Mouse (Mus musculus): ENCODE results near the gene Apoe. TPM values are rescaled to one million over a fixed set of nuclear protein-coding genes. Genes with fewer than 3 reads are reported as not detected.
A peak's percentile ranks its signal among the peaks of the same experiment; 100 is the strongest.
"Not testable (repeated sequence)": the region's sequence is repeated elsewhere in the genome, so short reads cannot be mapped to it uniquely, and the experiment has no call there.

The Apoe gene
- total RNA-seq, 2 experiments from 2014 or later, result 53.0 to 224 TPM

DNA sequence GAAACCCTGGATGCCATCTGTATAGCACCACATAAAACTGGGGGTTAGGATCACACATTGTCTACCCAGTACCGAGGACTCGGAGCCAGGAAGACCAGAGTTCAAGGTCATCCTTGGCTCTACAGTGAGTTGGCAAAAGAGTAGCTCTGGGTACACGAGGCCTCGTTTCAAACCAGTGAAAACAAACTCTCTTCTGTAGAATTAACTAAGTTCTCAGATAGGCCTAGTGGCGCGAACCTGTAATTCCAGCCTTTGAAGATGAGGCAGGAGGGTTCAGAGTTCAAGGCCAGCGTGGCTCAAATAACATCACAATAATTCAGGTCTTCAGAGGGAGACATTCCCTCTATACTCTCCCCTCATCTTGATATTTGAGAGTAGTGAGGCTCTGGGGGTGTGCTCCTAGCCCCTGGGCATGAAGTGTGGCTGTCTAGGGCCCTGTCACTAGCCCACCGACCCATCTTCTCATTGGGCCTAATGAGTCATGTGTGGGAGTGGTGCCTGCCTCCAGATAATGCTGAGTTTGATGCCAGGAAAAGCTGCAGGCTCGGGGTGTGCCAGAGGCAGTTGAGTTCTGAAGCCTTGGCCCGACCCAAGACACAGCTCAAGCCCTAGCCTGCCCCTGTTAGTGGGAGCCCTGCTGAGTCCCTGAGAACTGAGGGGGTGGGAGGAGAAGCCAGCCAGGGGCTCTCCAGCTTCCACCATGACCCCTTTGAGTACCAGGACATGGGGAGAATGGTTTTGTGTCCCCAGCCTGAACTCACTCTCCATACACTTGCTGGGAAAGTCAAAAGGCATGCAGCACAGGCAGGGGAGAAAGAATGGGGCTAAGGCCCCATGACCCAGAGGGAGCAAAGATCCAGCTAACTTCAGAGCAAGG lies 4.4 kb downstream of the Apoe start:
- ATAC-seq (replicated peaks; ENCODE audit: low FRiP score, poor library complexity, severe bottlenecking), result no peak

DNA sequence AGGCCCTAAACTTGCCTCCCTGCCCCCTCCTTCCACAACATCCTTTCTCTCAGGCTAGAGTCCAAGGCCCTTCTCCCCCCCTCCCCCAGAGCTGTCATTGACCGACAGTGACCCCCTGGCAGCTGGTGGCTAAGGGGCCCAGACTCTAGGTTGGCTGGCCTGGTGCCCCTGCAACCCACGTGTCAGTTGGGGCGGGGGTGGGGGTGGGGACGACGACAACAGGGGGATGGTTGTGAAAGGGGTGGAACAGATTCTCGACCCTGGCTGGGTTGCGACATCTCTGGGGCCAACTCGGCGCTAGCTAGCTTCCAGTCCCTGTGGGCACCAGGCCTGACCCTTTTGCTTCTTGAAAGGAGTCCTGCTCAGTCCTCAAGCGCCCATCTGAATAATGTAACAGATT lies 5.6 kb downstream of the Apoe start:
- ATAC-seq (replicated peaks; ENCODE audit: low FRiP score, poor library complexity, severe bottlenecking), result no peak

DNA sequence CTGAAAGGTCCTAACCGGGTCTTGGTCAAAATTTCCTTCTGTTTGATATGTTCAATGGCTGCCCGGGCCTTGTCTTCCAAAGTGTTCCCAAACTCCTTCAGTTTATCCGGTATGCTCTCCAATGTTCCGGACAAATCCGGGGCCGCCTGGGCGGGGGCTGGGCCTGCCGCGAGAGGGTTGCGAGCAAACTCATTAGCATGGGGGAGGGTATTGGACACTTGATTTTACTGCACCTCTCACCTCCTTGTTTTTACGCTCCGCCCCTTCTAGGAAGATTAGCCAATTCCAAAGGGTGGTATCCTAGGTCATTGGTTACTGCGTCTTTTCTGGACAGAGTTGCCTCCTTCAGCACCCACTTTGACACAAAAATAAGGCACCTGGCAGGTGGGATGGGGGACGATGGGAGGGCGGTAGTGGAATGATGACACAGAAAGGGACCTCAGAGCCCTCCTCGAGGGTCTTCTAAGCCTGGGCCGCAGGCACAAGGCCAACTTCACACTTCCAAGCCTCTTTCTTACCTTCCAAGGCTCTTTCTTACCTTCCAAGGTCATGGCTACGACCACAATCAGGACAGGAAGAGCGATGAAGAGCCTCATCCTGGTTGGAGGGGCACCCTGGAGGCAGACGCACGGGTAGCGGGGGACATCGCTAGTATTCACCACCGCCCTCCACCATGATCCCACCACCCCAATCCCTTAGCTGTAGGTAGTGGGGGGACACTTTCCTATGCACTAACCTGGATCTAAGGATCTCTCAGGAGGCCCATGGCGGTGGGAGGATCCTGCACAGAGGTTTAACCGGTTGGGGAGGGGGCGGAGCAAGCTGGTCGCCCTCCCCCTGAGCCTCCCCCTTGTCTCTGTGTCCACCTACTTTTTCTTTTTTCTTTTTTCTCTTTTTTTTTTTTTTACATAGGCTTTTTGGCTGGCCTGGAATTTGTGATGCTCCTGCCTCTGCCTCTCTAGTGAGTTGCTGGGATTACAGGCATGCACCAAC lies 6.8 kb downstream of the Apoe start, which contains the start of gene Apoc1:
Apoc1 (minus strand) TSS at position 788 of the 993 bp plus-strand sequence.
- ATAC-seq (replicated peaks; ENCODE audit: low FRiP score, poor library complexity, severe bottlenecking), result no peak

DNA sequence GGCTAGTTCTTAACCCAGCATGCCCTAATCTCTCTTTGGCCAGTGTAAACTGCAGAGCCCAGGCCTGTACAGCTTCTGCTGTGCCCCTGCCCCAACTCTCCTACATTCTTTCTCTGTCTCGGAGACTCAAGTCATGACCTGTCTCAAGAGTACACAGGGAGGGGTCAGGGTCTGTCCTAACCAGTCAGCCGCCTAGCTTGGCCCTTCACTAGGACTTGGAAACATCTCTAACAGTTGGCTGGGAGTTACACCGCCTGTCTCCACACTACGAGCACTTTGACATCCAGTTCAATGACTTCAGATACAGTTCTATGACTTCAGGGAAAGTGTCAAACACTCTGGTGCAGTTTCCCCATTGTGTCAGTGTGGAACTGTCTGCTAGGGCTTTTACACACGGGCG lies 7.6 kb downstream of the Apoe start:
- ATAC-seq (replicated peaks; ENCODE audit: low FRiP score, poor library complexity, severe bottlenecking), result no peak

DNA sequence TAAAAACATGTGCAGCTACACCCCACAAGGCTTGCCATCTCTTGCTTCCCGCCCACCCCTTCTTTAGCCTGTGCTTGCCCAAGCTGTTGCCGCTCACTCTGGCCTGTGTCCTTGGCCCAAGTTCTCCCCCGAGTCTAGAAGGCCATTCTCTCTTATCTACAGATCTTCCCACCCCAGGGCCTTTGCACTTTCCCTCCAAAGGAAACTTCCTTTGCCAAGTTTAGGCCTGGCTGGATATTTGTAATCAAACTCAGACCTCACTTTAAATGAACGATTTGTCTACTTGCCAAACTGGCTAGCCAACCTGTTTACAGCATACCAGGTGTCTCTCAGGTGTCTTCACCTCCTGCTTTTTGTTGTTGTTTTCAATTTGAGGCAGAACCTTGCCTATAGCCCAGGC lies 8.1 kb downstream of the Apoe start:
- no peak for ATAC-seq (replicated peaks; ENCODE audit: low FRiP score, poor library complexity, severe bottlenecking)

DNA sequence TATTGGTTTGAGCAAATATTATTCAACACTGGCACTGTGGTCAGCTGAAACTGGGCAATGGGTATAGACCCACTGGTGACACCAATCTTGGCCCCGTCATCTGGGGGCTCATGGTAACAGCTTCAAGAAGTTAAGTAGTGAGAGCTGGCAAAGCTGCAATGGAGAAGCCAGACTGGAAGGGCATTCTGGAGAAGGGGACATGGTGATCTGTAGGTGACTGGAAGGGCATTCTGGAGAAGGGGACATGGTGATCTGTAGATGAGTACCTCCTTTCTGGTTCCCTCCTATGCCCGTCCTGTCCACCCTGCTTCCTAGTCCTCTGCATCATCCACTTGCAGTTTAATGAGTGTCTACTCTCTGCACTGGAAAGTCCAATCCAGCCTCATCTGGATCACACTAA lies 10.4 kb downstream of the Apoe start:
- ATAC-seq (replicated peaks; ENCODE audit: low FRiP score, poor library complexity, severe bottlenecking), result no peak

DNA sequence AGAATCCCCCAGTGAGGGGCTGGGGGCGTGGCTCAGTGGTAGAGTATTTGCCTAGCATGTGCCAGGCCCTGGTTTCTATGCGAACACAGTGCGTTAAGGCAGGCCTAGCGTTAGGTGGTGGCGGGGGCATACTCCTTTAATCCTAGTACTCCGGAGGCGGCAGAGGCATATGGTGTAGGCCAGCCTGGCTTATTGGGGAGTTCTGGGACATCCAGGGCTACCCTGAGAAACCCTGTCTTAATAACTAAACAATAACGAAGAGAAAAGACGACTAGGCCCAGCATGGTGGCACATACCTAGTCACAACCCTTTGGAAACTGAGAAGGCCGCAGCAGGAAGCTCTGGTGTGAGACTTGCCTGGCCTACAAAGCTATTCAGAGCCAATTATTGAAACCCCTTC lies 10.9 kb downstream of the Apoe start:
- no peak for ATAC-seq (replicated peaks; ENCODE audit: low FRiP score, poor library complexity, severe bottlenecking)

DNA sequence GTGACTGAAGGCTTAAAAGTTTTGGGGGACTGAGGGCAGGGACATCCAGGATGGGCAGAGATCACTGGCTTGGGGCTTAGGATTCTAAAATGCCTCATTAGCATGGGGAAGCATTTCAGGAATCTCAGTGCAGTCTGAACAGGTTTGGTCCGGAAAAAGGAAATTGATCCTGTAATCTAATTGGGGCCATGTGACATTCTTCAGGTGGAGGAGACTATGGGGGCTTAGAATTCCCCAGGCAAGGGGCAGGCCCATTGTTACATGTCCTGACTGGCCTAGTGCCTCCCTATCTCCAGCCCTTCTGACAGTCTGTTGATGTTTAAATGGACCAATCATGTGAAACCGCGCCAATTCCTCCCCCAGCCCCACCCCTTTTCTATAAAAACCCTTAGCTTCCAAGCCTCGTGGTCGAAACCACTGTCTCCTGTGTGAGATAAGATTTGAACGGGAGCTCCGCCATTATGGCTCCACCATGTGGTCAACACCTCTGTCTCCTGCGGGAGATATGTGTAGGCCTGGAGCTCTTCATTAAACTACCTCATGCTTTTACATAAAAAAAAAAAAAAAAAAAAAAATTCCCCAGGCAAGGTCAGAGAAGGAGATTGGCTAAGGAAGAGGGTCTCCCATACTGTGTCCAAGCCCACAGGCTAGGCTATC lies 11.9 kb downstream of the Apoe start:
- ATAC-seq (replicated peaks; ENCODE audit: low FRiP score, poor library complexity, severe bottlenecking), result not testable (repeated sequence)

DNA sequence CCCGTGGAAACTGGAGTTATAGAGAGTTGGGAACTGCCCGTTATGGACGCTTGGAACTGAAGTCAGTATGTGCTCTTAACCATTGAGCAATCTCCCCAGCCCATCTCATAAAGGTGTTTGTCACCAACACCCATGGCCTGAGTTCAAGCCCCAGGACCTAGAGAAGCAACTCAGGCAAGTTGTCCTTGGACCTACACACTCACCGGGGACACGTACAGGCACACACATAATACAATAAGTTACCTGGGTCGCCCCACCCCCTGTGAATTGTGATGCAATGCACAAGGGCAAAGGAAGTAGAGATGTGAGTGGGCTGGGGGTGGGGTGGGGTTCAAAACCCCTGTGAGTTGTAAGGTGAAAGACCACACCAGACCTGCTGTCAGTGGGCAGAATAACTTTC lies 12.5 kb downstream of the Apoe start:
- no peak for ATAC-seq (replicated peaks; ENCODE audit: low FRiP score, poor library complexity, severe bottlenecking)

DNA sequence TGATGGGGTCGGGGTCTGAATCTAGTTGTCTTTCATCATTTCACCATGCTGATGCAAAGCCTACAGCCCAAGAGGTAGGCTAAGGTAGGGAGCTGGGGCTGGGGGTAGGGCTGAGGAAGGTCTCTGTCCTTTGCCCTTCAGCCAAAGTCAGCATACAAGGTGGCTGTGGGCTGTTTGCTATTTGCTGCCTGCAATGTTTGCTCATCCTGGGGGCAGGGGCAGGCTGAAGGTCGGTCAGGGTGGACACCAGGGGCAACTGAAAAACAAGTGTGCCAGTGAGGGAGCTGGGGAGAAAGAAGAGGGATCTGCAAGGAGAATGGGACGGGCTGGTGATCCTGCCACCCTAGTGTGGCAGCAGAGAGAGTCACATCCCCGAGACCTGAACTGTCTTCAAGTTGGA lies 13.6 kb downstream of the Apoe start:
- no peak for ATAC-seq (replicated peaks; ENCODE audit: low FRiP score, poor library complexity, severe bottlenecking)

DNA sequence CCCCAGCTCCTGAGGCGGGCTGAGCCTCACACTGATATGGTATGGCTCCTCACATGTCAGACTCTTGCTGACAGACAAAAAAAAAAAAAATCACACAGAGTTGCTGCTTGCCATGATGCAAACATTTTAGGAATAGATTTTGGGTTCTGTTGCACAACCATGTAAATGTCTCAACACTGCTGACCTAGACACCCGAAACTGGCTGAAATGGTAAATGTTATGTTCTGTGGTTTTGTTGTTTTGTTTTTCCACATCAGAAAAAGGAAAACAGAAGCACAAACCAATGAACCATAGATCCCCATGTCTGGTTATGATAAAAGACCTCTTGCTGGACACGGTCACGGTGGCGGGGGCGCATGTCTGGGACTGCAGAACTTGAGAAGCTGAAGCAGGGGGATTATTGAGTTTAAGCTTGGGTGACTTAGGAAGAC lies 15.2 kb downstream of the Apoe start:
- no peak for ATAC-seq (replicated peaks; ENCODE audit: low FRiP score, poor library complexity, severe bottlenecking)

DNA sequence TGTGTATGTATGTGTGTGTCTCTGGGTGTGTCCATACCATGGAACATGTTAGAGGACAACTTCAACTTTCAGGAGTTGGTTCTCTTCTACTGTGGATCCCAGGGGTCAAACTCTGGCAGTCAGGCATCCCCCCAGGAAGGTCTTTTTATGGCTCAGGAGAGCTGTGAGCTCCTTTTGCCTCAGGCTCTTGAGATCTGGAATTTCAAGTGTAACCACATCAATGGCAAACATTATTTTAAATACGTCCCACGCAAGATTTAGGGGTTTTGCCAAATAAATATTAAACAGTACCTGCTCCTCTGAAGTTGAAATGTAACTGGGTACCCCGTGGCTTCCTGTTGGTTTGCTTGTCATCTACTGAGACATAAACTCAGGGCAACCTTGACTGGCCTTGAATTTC lies 16.0 kb downstream of the Apoe start:
- no peak for ATAC-seq (replicated peaks; ENCODE audit: low FRiP score, poor library complexity, severe bottlenecking)

DNA sequence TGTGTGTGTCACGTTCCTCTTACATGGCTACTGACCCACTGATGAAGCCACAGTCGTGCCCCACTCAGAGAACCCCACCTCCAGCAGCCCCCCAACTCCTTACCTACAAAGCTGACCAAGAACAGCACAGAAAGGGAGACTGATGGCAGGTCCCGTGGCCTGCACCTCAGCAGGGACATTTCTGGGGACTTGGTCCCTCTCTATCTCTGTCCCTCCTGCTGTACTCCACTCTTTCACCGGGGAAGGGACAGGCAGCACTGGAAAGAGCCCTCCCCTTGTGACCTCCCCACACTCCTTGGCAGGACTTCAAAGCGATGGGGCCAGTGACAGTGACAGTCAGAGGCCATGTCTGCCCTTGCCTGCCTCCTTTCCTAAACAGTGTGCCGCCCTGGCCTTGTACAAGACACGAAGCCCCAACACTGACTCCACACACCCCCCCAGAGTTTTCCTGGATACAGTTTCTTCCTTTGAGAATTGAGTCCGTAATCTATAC lies 17.7 kb downstream of the Apoe start, which contains the start of the genes Gm44805 and Apoc4:
Gm44805 (minus strand) TSS at position 222 of the 493 bp plus-strand sequence.
Apoc4 (minus strand) TSS at position 278 of the 493 bp plus-strand sequence.
- 0 out of 2 replicates have a peak, but pooled peaks have one; percentile 24 for ATAC-seq (replicated peaks; ENCODE audit: low FRiP score, poor library complexity, severe bottlenecking)

DNA sequence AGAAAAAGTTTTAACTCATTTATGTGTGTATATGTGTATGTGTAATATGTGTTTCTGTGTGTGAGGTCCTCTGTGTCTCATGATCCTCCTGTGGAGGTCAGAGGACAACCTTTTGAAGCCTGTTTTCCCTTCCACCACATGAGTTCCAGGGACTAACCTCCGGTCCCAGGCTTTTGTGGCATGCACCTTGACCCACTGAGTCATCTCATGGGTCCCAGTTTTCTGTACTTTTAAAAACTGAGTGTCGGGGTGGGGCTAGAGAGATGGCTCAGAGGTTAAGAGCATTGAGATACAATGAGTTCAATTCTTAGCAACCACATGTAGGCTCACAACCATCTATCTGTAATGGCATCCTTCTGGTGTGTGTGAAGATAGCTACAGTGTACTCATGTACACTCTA lies 18.3 kb downstream of the Apoe start:
- no peak for ATAC-seq (replicated peaks; ENCODE audit: low FRiP score, poor library complexity, severe bottlenecking)

DNA sequence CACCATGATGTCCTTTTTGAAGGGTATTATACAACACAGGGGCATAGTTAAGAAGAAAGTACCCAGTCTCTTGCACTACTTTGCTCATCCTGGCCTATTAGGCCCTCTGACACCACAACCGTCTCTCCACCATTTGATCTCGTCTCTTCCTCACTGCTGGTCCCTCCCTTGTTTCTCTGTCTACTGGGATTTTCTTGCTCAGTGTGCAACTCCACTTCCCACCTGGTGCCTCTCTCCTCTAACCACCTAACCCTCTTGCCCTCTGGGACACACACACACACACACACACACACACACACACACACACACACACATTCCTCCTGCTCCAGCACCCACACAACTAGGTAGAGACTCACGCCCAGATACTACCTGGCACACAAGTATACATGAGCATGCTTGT lies 20.1 kb downstream of the Apoe start:
- ATAC-seq (replicated peaks; ENCODE audit: low FRiP score, poor library complexity, severe bottlenecking), result no peak

DNA sequence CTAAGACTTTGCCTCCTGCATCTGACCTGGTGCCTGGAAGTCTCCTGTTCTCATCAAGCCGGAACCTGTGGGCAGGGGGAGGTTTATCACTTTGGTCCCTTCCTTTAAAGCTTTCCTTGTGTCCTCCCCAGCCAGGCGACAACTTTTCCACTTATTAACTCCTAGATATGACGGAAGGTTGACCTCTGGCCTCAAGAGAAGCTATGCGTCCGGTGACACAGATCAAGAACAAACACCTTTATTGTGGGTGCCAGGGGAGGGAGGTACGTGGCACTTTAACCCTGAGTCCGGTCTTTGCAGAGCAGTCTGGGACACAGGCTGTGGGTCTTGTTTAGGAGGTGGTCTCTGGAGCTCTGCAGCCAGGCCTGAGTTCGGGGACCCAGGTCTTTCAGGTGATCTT lies 21.1 kb downstream of the Apoe start, which contains the start of gene Apoc2:
Apoc2 (minus strand) TSS at position 70 of the 400 bp plus-strand sequence.
- ATAC-seq (replicated peaks; ENCODE audit: low FRiP score, poor library complexity, severe bottlenecking), result no peak

DNA sequence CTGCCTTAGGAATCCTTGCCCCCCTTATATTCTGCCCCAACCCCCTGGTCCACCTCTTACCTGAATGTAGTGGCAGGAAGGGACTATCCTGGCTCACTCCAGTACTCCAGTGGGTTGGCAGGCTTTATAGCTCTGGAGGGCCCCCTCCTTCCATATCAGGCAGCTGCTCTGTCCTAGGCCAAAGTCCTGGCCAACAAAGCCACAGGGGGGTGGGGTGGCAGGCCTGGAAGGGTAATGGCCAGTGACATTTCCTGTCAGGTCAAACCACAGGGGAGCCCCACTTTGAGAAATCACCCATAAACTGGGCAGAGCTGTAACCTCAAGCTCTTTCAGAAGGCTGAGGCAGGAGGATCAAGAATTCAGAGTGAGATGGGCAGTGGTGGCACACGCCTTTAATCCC lies 22.3 kb downstream of the Apoe start:
- ATAC-seq (replicated peaks; ENCODE audit: low FRiP score, poor library complexity, severe bottlenecking), result no peak

DNA sequence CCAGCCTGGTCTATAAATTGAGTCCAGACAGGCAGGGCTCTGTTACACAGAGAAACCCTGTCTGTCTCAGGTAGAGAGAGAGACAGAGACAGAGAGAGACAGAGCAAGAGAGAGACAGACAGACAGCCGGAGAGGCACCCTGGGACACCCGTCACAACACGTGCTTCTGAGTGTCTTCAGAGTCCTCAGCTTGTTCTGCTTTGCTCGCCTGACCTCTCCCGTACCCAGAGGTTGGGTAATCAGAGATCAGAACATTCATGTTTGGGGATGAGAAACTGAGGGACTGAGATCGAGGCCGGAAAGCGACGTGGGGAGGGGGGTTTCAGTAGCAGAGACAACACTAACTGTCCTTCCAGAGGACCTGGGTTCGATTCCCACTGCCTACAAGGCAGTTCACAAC lies 23.2 kb downstream of the Apoe start:
- no peak for ATAC-seq (replicated peaks; ENCODE audit: low FRiP score, poor library complexity, severe bottlenecking)

DNA sequence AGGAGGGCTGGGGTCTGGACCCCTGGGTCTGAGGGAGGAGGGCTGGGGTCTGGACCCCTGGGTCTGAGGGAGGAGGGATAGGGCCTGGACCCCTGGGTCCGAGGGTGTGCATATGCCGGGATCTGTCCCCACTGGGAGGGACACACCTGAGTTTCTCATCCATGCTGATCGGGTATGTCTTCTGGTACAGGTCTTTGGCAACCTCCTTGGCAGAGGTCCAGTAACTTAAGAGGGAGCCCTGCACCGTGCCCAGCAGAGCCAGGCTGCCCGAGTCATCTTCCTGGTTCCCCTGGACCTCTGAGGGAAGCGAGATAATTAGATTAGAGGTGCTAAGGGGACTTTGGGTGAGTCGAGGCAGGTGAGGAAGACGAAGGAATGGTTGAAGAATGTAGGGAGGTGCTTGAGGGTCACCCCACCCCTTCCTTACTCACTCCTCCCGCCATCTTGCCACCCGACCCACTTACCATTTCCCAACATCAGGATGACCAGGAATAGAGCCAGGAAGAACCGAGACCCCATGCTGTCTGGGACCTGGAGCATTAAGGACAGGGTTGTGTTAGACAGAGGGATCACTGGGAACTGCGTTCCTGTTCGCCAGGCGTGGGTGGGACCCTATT lies 25.8 kb downstream of the Apoe start:
- ATAC-seq (replicated peaks; ENCODE audit: low FRiP score, poor library complexity, severe bottlenecking), result no peak
